Comparison of ENCODE assay signal across 8 mouse cellular contexts in the genomic region with DNA sequence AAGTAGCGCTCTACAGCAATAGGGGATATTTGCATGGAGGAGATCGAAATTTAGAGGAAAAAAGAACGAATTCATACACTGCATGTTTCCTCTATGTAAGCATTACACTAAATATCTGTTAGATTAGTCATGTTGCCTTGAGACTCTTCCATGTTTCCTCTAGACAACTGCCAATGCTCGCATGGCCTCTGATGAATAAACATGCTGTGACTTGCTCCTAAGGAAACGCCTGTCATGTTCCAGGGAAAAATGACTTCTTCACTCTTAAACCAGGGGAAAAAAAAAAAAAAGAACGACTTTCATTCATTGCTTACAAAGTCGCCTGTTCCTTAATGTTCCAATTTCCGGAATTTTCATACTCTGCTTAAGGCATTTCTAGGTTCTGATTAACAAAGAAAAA. TPM values are rescaled to one million over a fixed set of nuclear protein-coding genes. Genes with fewer than 3 reads are reported as not detected.
DNase-seq lines count a peak whose midpoint lies in the region; ATAC-seq lines count a peak whose summit lies in the region.

No protein-coding gene starts in this region.

- peak overlapping the region; percentile 85 for H3K4me2 ChIP-seq in heart, embryonic 11.5 days
- H3K4me2 ChIP-seq in forebrain, embryonic 13.5 days: peak overlapping the region; percentile 97; the same call in 1 of the 2 replicates
- peak overlapping the region; percentile 70 for H3K4me2 ChIP-seq in liver, embryonic 13.5 days

- 0 out of 2 replicates have a peak, but pooled peaks cover 7% of the 10 kb centered on the region for H3K4me1 ChIP-seq in heart, embryonic 11.5 days (ENCODE audit: control insufficient read depth, insufficient read depth, low read length)
- peaks cover 14% of the 10 kb centered on the region; the same call in 1 of the 2 replicates for H3K4me1 ChIP-seq in forebrain, embryonic 13.5 days
- H3K4me1 ChIP-seq in liver, embryonic 13.5 days (replicated peaks): 0 out of 2 replicates have a peak, but pooled peaks cover 3% of the 10 kb centered on the region

- H3K27me3 ChIP-seq in heart, embryonic 11.5 days (ENCODE audit: control insufficient read depth, insufficient read depth, low read length): no peaks in the 10 kb centered on the region
- H3K27me3 ChIP-seq in forebrain, embryonic 13.5 days: peaks cover 13% of the 10 kb centered on the region; the same call in 1 of the 2 replicates
- peaks cover 38% of the 10 kb centered on the region for H3K27me3 ChIP-seq in liver, embryonic 13.5 days

- no peak for DNase-seq in heart, adult 8-10 months (ENCODE audit: low spot score)
- DNase-seq in 3T3-L1 (ENCODE audit: low read depth, low spot score): peak; percentile 90
- no peak for DNase-seq in liver, embryonic 13.5 days
- DNase-seq in frontal cortex, adult 2 months (ENCODE audit: extremely low spot score in 1 of 2, low spot score in 1 of 2): no peak
- no peak for DNase-seq in right cerebral cortex, postnatal 4 days
- DNase-seq in right cerebral cortex, adult 18-20 months: no peak

- no peak for ATAC-seq in heart, embryonic 11.5 days (replicated peaks; ENCODE audit: insufficient number of reproducible peaks, low FRiP score, low TSS enrichment)
- no peak for ATAC-seq in forebrain, embryonic 13.5 days
- ATAC-seq in liver, embryonic 13.5 days (ENCODE audit: low read depth): no peak

- peak overlapping the region; percentile 79 for H3K4me3 ChIP-seq in heart, embryonic 11.5 days (ENCODE audit: low read depth, low read length)
- H3K4me3 ChIP-seq in forebrain, embryonic 13.5 days: peak overlapping the region; percentile 74; the same call in 1 of the 2 replicates
- H3K4me3 ChIP-seq in liver, embryonic 13.5 days (replicated peaks): peak overlapping the region; percentile 63

- WGBS in heart, embryonic 11.5 days (ENCODE audit: insufficient replicate concordance): 52% methylated on average over 8 of the region's 8 CpGs
- 66% methylated on average over 8 of the region's 8 CpGs for WGBS in forebrain, embryonic 13.5 days
- WGBS in liver, embryonic 13.5 days (ENCODE audit: insufficient replicate concordance): 56% methylated on average over 8 of the region's 8 CpGs

- no peak overlapping the region for H3K27ac ChIP-seq in heart, embryonic 11.5 days (ENCODE audit: low read depth, low read length)
- no peak overlapping the region for H3K27ac ChIP-seq in forebrain, embryonic 13.5 days
- H3K27ac ChIP-seq in liver, embryonic 13.5 days: no peak overlapping the region

- H3K36me3 ChIP-seq in heart, embryonic 11.5 days (ENCODE audit: control insufficient read depth, insufficient read depth, low read length): no peaks in the 10 kb centered on the region
- no peaks in the 10 kb centered on the region for H3K36me3 ChIP-seq in forebrain, embryonic 13.5 days (ENCODE audit: poor library complexity, severe bottlenecking)
- no peaks in the 10 kb centered on the region for H3K36me3 ChIP-seq in liver, embryonic 13.5 days

- H3K9ac ChIP-seq in heart, embryonic 11.5 days (ENCODE audit: low read depth, low read length): no peak overlapping the region
- H3K9ac ChIP-seq in forebrain, embryonic 13.5 days: no peak overlapping the region
- H3K9ac ChIP-seq in liver, embryonic 13.5 days: no peak overlapping the region

- no peaks in the 10 kb centered on the region for H3K9me3 ChIP-seq in heart, embryonic 11.5 days (replicated peaks; ENCODE audit: control insufficient read depth, low read length)
- no peaks in the 10 kb centered on the region for H3K9me3 ChIP-seq in forebrain, embryonic 13.5 days (replicated peaks)
- no peaks in the 10 kb centered on the region for H3K9me3 ChIP-seq in liver, embryonic 13.5 days (replicated peaks)

RNA-seq across cellular contexts. Expression of gene Cobll1, which starts 2.1 kb away (rescaled TPM):
- polyA plus RNA-seq in heart, embryonic 11.5 days (2014; fragmentation: Nextera tagmentation; extraction: Ambion mirVana): 9.9 and 10.1 TPM in 2 replicates
- total RNA-seq in heart, adult 8-10 months (2022): 10 to 100 TPM; 62.1 to 74.3 (median 67.0) TPM
- 2.2 and 2.7 TPM in 2 replicates for polyA plus RNA-seq in forebrain, embryonic 13.5 days (2015; fragmentation: Nextera tagmentation; extraction: Ambion mirVana)
- 2.3 and 3.9 TPM in 2 replicates for polyA plus RNA-seq in liver, embryonic 13.5 days (2015; fragmentation: Nextera tagmentation; extraction: Ambion mirVana)
- polyA plus RNA-seq in frontal cortex, adult 2 months (2012; rRNA removed): 8.3 and 10.1 TPM in 2 replicates
